Mouse (Mus musculus) liver, embryonic 15.5 days (tissue): Measurements from ENCODE around the gene Mtus2. TPM values are rescaled to one million over a fixed set of nuclear protein-coding genes. Genes with fewer than 3 reads are reported as not detected.

Experiments used
- ATAC-seq: fragments of 200-750 bp; cut with Nextera tagmentation; 2 replicates; pipeline ENCODE4 v1.8.0; 2017; ENCODE audit warnings: moderate number of reproducible peaks, mild to moderate bottlenecking, moderate library complexity; ENCODE audit not compliant: insufficient read depth
- H3K27ac ChIP-seq: fragments of 300-500 bp; sonication (generic); replicated peaks from 2 replicates; pipeline ENCODE4 v1.5.1; 2015; ENCODE audit warnings: mild to moderate bottlenecking, inconsistent platforms
- H3K27me3 ChIP-seq: fragments of 300-500 bp; sonication (generic); 2 replicates; pipeline ENCODE4 v1.6.1; 2015; ENCODE audit warnings: mild to moderate bottlenecking, inconsistent platforms
- H3K36me3 ChIP-seq: fragments of 300-500 bp; sonication (generic); replicated peaks from 2 replicates; pipeline ENCODE4 v1.6.1; 2015; ENCODE audit warnings: moderate library complexity, mild to moderate bottlenecking, inconsistent platforms
- H3K4me1 ChIP-seq: fragments of 300-500 bp; sonication (generic); replicated peaks from 2 replicates; pipeline ENCODE4 v1.6.1; 2015; ENCODE audit warnings: inconsistent platforms
- H3K4me2 ChIP-seq: fragments of 300-500 bp; sonication (generic); 2 replicates; pipeline ENCODE4 v1.6.1; 2015; ENCODE audit warnings: moderate library complexity, mild to moderate bottlenecking, inconsistent platforms
- H3K4me3 ChIP-seq: fragments of 300-500 bp; sonication (generic); replicated peaks from 2 replicates; pipeline ENCODE4 v1.5.1; 2015; ENCODE audit warnings: mild to moderate bottlenecking, inconsistent platforms
- H3K9ac ChIP-seq: fragments of 300-500 bp; sonication (generic); 2 replicates; pipeline ENCODE4 v1.6.1; 2015; ENCODE audit warnings: moderate library complexity, mild to moderate bottlenecking, inconsistent platforms
- H3K9me3 ChIP-seq: fragments of 300-500 bp; sonication (generic); replicated peaks from 2 replicates; pipeline ENCODE4 v1.6.1; 2016; ENCODE audit warnings: inconsistent platforms
- WGBS: fragments of 180-500 bp; shearing (Covaris S2); methylation state at CpG from one replicate; pipeline ENCODE4 v1.1.7; 2015; ENCODE audit warnings: mixed read lengths; ENCODE audit not compliant: insufficient replicate concordance; 5-methylcytosine and 5-hydroxymethylcytosine counted together
- polyA plus RNA-seq: library from polyadenylated mRNA; unstranded; fragments of >200 nt; fragmentation: Nextera tagmentation; extraction: Ambion mirVana; gene quantifications from 2 replicates; pipeline ENCODE4 v1.2.1, GENCODE M21; 2015

Gene Mtus2
- polyA plus RNA-seq, 1 experiment from 2014 or later, result 1.2 TPM

DNA sequence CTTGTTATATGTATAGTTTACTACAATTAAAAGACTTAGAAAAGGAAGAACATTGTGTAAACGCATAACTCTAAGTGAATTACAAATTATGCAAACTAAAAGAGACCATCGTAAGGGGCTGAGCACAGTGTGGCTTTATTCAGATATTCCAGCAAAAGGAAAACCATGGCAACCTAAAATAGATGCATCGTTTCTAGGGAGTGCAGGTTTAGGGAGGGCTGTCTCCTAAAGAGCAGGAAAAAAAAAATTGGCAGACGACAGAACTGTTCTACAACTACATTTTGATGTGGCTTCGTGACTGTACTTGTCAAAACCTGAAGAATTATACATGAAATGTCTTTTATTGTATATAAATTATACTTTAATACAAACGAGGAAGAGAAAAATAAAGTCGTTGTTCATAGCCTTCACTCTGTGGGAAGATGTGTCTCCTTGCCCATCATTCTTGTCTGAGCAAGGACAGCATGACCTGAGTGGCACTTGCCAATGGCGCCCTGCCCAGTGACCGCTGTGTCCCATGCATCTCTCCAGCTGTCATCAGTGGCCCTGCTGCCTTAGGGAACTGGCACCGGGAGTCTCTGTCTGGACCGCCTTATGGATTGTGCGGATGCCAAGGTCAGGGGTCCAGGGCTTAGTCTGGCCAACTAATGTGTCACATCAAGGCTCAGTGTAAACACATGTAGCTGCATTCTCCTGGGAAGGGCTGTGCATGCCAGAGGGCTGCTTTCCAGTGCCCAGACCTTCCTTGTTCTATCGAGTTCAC, 95.9 kb downstream of the Mtus2 start:
- Histone ChIP-seq H3K27me3 (no peaks in the 10 kb centered on the region), H3K4me1 (no peaks in the 10 kb centered on the region), H3K9ac (no peak overlapping the region), H3K36me3 (no peaks in the 10 kb centered on the region), H3K4me3 (no peak overlapping the region), H3K9me3 (no peaks in the 10 kb centered on the region; the same call in 1 of the 2 replicates), H3K27ac (no peak overlapping the region), H3K4me2 (no peak overlapping the region)
- ATAC-seq, result no peak
- 64% methylated on average over 13 of the region's 13 CpGs for WGBS

GRCm38 (mm10) chr5:148053609-148053990, 96.5 kb downstream of the Mtus2 start:
- H3K27me3 ChIP-seq, result no peaks in the 10 kb centered on the region
- no peaks in the 10 kb centered on the region for H3K36me3 ChIP-seq
- ATAC-seq, result no peak
- no peak overlapping the region for H3K4me2 ChIP-seq
- 46% methylated on average over 4 of the region's 4 CpGs for WGBS
- H3K9ac ChIP-seq, result no peak overlapping the region
- no peak overlapping the region for H3K4me3 ChIP-seq
- no peak overlapping the region for H3K27ac ChIP-seq
- H3K9me3 ChIP-seq, result no peaks in the 10 kb centered on the region; the same call in 1 of the 2 replicates
- H3K4me1 ChIP-seq, result no peaks in the 10 kb centered on the region

DNA sequence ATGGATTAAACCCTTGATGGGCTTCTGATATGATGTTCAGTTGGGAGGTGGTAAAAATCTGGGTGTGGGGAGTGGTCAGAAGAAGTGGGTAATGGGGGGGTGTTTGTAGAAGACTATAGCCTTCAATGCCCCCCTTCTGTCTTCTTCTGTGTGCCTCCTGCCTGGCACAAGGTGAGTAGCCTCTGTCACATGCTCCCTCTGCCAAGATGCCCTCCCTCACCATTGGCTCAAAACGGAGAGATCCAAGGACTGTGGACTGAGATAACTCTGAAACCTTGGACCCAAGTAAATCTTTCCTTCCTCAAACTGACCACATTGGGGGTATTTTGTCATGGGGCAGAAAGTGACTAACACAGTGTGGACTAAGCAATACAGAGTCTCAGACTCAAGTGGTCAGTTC, 99.7 kb downstream of the Mtus2 start:
- H3K27me3 ChIP-seq, result no peaks in the 10 kb centered on the region
- no peaks in the 10 kb centered on the region for H3K9me3 ChIP-seq
- H3K4me1 ChIP-seq, result no peaks in the 10 kb centered on the region
- no peak overlapping the region for H3K4me2 ChIP-seq
- H3K36me3 ChIP-seq, result no peaks in the 10 kb centered on the region
- no peak overlapping the region for H3K9ac ChIP-seq
- no peak for ATAC-seq
- 81% methylated on average over 1 of the region's 1 CpGs for WGBS
- no peak overlapping the region for H3K27ac ChIP-seq
- no peak overlapping the region for H3K4me3 ChIP-seq

- Histone ChIP-seq H3K9me3 (no peaks in the 10 kb centered on the region), H3K4me3 (no peak overlapping the region), H3K27ac (no peak overlapping the region), H3K4me1 (no peaks in the 10 kb centered on the region), H3K36me3 (no peaks in the 10 kb centered on the region), H3K4me2 (no peak overlapping the region), H3K27me3 (no peaks in the 10 kb centered on the region), H3K9ac (no peak overlapping the region)
- 56% methylated on average over 3 of the region's 3 CpGs for WGBS
- ATAC-seq, result no peak
Measured at GRCm38 (mm10) chr5:148057433-148057832, 100.3 kb downstream of the Mtus2 start.

GRCm38 (mm10) chr5:148059339-148059738, 102.2 kb downstream of the Mtus2 start:
- no peaks in the 10 kb centered on the region for H3K4me1 ChIP-seq
- ATAC-seq, result no peak

DNA sequence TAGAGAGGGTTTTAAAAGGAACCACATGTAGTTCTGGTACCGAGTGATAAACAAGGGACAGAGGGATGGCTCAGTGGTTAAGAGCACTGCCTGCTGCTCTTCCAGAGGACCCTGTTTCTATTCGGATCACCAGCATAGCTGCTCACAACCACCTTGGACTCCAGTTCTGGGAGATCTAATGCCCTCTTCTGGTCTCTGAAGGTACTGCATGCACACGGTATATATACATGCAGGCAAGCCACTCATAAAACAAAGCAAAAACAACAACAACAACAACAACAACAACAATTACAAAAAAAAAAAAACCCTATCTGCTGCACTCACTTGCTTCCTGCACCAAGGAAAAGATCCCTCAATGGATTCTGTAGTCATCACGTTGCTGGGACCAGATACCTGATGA, 104.7 kb downstream of the Mtus2 start:
- H3K27me3 ChIP-seq, result no peaks in the 10 kb centered on the region
- H3K4me2 ChIP-seq, result no peak overlapping the region
- no peaks in the 10 kb centered on the region for H3K36me3 ChIP-seq
- H3K4me1 ChIP-seq, result no peaks in the 10 kb centered on the region
- no peak overlapping the region for H3K4me3 ChIP-seq
- ATAC-seq, result no peak
- no peak overlapping the region for H3K27ac ChIP-seq
- 69% methylated on average over 4 of the region's 4 CpGs for WGBS
- no peak overlapping the region for H3K9ac ChIP-seq
- H3K9me3 ChIP-seq, result 0 out of 2 replicates have a peak, but pooled peaks cover 2% of the 10 kb centered on the region

More at GRCm38 (mm10) chr5:148059339-148059738, 102.2 kb downstream of the Mtus2 start:
- Histone ChIP-seq H3K9ac (no peak overlapping the region), H3K27me3 (no peaks in the 10 kb centered on the region), H3K36me3 (no peaks in the 10 kb centered on the region), H3K9me3 (no peaks in the 10 kb centered on the region), H3K4me2 (no peak overlapping the region), H3K27ac (no peak overlapping the region), H3K4me3 (no peak overlapping the region)
- 47% methylated on average over 3 of the region's 3 CpGs for WGBS

DNA sequence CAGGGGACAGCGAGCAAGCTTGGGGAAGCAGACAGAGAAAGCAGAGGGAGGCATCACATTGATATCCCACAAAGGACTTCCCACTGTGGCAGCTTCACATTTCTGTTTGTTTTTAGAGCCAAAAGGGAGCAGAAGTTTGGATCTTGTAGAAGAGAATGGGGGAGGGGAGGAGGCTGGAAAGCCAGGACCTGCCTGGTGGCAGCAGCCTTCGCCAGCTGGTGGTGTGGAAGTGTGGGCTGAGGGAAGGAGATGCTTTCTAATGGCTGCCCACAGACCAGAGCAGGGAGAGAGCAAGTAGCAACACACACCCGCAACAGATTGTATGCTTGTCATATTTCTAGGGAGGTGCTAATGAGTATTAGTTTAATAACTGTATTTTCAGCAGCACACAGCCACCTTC, 106.6 kb downstream of the Mtus2 start:
- Histone ChIP-seq H3K9ac (no peak overlapping the region), H3K9me3 (0 out of 2 replicates have a peak, but pooled peaks cover 3% of the 10 kb centered on the region), H3K36me3 (no peaks in the 10 kb centered on the region), H3K4me1 (no peaks in the 10 kb centered on the region), H3K27me3 (no peaks in the 10 kb centered on the region), H3K4me2 (no peak overlapping the region), H3K27ac (no peak overlapping the region), H3K4me3 (no peak overlapping the region)
- no peak for ATAC-seq
- 69% methylated on average over 3 of the region's 3 CpGs for WGBS

DNA sequence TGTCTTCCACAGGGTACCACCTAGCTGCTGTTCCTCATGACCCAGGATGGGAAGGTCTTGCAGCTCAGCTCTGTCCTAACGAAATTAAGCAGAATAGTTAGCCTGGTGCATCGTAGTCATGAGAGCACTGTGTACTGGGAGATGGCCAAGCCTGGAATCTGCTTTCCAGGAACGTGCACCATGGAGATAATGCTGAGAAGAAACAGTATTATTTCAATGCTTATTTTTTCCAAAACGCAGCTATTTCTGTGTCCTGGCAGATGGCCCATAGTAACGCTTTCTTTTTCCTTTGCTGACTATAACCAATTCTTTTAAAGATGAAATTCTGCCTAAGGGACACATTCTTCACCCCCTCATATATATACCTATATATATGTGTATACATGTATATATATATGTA, 108.1 kb downstream of the Mtus2 start:
- Histone ChIP-seq H3K9me3 (0 out of 2 replicates have a peak, but pooled peaks cover 3% of the 10 kb centered on the region), H3K4me2 (no peak overlapping the region), H3K9ac (no peak overlapping the region), H3K4me1 (no peaks in the 10 kb centered on the region), H3K4me3 (no peak overlapping the region), H3K27me3 (no peaks in the 10 kb centered on the region), H3K36me3 (no peaks in the 10 kb centered on the region), H3K27ac (no peak overlapping the region)
- WGBS, result 46% methylated on average over 5 of the region's 5 CpGs
- ATAC-seq, result no peak

- Histone ChIP-seq H3K9me3 (0 out of 2 replicates have a peak, but pooled peaks cover 9% of the 10 kb centered on the region), H3K4me2 (no peak overlapping the region), H3K27me3 (no peaks in the 10 kb centered on the region), H3K4me1 (no peaks in the 10 kb centered on the region), H3K4me3 (no peak overlapping the region), H3K27ac (no peak overlapping the region), H3K9ac (no peak overlapping the region), H3K36me3 (no peaks in the 10 kb centered on the region)
- 11% methylated on average over 4 of the region's 4 CpGs for WGBS
- ATAC-seq, result no peak
Measured at GRCm38 (mm10) chr5:148069909-148070308, 112.8 kb downstream of the Mtus2 start.

DNA sequence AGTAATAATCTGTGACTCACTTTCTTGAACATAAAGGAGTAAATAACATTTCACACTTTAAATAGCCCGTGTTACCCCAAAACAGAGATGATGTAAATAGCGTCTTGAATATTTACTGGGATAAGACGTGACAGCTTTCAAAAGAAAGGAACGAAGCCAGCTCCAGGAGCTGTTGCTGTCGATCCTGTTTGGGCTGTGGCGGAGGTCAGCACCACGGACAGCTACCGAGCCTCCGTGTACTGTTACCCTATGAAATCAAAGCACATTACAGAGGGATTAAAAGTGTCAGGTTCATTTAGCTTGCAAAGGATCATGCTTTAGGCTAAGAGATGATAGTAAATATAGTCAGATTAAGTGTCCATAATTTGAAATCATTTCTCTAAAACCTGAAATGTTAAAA, 114.7 kb downstream of the Mtus2 start:
- WGBS, result 12% methylated on average over 9 of the region's 9 CpGs
- ATAC-seq, result no peak
- no peaks in the 10 kb centered on the region for H3K27me3 ChIP-seq
- no peak overlapping the region for H3K27ac ChIP-seq
- no peaks in the 10 kb centered on the region for H3K4me1 ChIP-seq
- 0 out of 2 replicates have a peak, but pooled peaks cover 8% of the 10 kb centered on the region for H3K9me3 ChIP-seq
- H3K9ac ChIP-seq, result no peak overlapping the region
- no peak overlapping the region for H3K4me3 ChIP-seq
- H3K36me3 ChIP-seq, result no peaks in the 10 kb centered on the region
- H3K4me2 ChIP-seq, result no peak overlapping the region

DNA sequence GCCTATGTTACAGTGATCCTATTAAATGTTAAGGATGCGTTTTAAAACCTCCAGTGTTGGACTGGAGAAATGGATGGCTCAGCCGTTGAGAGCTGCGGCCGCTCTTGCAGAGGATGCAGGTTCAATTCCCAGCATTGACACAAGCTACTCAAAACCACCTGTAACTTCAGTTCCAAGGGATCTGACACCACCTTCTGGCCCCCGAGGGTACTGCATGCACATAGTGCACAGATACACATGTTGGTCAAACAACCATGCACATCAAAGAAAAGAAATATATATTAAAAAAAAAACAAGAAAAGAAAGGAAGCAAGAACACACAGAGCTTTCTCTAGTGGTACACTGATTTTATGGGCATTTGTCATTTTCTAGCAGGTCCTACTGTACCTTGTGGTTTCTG, 116.3 kb downstream of the Mtus2 start:
- Histone ChIP-seq H3K27me3 (no peaks in the 10 kb centered on the region), H3K4me2 (no peak overlapping the region), H3K27ac (no peak overlapping the region), H3K9me3 (peaks cover 8% of the 10 kb centered on the region; the same call in 1 of the 2 replicates), H3K4me3 (no peak overlapping the region), H3K4me1 (no peaks in the 10 kb centered on the region), H3K9ac (no peak overlapping the region), H3K36me3 (no peaks in the 10 kb centered on the region)
- no peak for ATAC-seq
- 78% methylated on average over 5 of the region's 5 CpGs for WGBS

- H3K4me2 ChIP-seq, result no peak overlapping the region
- 59% methylated on average over 3 of the region's 3 CpGs for WGBS
- H3K9me3 ChIP-seq, result peaks cover 14% of the 10 kb centered on the region
- no peak for ATAC-seq
- no peak overlapping the region for H3K9ac ChIP-seq
- H3K4me1 ChIP-seq, result no peaks in the 10 kb centered on the region
- H3K27ac ChIP-seq, result no peak overlapping the region
- H3K4me3 ChIP-seq, result no peak overlapping the region
- no peaks in the 10 kb centered on the region for H3K36me3 ChIP-seq
- no peaks in the 10 kb centered on the region for H3K27me3 ChIP-seq
Measured at GRCm38 (mm10) chr5:148079732-148080131, 122.6 kb downstream of the Mtus2 start.
